ENCODE assay signal across 42 mouse cellular contexts in genomic region chr7:131187996-131188395, GRCm38 (mm10). TPM values are rescaled to one million over a fixed set of nuclear protein-coding genes. Genes with fewer than 3 reads are reported as not detected.
"Had no signal": no experiment of that assay in that cellular context is flagged by ENCODE, and none has a peak within 500 bp of the region (broad histone marks: within the 10 kb centered on the region; RNA-seq: fewer than 3 reads in every experiment).

No protein-coding gene starts in this region.

- H3K4me1 ChIP-seq: heart, embryonic 12.5 days; heart, embryonic 13.5 days; heart, embryonic 15.5 days; hindbrain, embryonic 10.5 days; hindbrain, embryonic 12.5 days; hindbrain, embryonic 13.5 days; hindbrain, embryonic 15.5 days; intestine, embryonic 15.5 days; kidney, embryonic 15.5 days had no signal

- H3K4me3 ChIP-seq: heart, embryonic 12.5 days; heart, embryonic 13.5 days; heart, embryonic 15.5 days; hindbrain, embryonic 10.5 days; hindbrain, embryonic 12.5 days; hindbrain, embryonic 13.5 days; hindbrain, embryonic 15.5 days; intestine, embryonic 15.5 days; kidney, embryonic 15.5 days; layer of hippocampus, adult 2 months; left cerebral cortex, adult 2 months had no signal

- H3K4me2 ChIP-seq: heart, embryonic 12.5 days; heart, embryonic 13.5 days; heart, embryonic 15.5 days; hindbrain, embryonic 12.5 days; hindbrain, embryonic 13.5 days; hindbrain, embryonic 14.5 days; hindbrain, embryonic 15.5 days; intestine, embryonic 15.5 days; kidney, embryonic 15.5 days had no signal

- H3K36me3 ChIP-seq: heart, embryonic 12.5 days; heart, embryonic 13.5 days; heart, embryonic 15.5 days; hindbrain, embryonic 10.5 days; hindbrain, embryonic 12.5 days; hindbrain, embryonic 13.5 days; hindbrain, embryonic 15.5 days; intestine, embryonic 15.5 days; kidney, embryonic 15.5 days had no signal

- H3K27ac ChIP-seq: heart, embryonic 13.5 days; heart, embryonic 15.5 days; hindbrain, embryonic 10.5 days; hindbrain, embryonic 12.5 days; hindbrain, embryonic 13.5 days; hindbrain, embryonic 14.5 days; hindbrain, embryonic 15.5 days; hindbrain, postnatal 0 days; intestine, embryonic 15.5 days; kidney, embryonic 15.5 days; kidney, postnatal 0 days; layer of hippocampus, adult 2 months; left cerebral cortex, adult 2 months had no signal

- DNase-seq: heart, postnatal 10 days; heart, postnatal 14 days; heart, postnatal 36 days; heart, postnatal 4 days; kidney, adult 11 months; kidney, adult 18-20 months; kidney, adult 2 months; kidney, adult 8-10 months; kidney, adult 9 months; kidney, postnatal 10 days; kidney, postnatal 14 days; kidney, postnatal 25 days; kidney, postnatal 36 days; kidney, postnatal 4 days; layer of hippocampus, adult 9-11 months; layer of hippocampus, postnatal 36 days had no signal

- ATAC-seq: hindbrain, embryonic 16.5 days; hindbrain, postnatal 0 days; inflammation-experienced regulatory T-cells, adult 6 months; intestine, embryonic 15.5 days; intestine, embryonic 16.5 days; intestine, postnatal 0 days had no signal

- H3K9ac ChIP-seq: heart, embryonic 12.5 days; heart, embryonic 13.5 days; heart, embryonic 15.5 days; hindbrain, embryonic 12.5 days; hindbrain, embryonic 13.5 days; hindbrain, embryonic 14.5 days; hindbrain, embryonic 15.5 days; intestine, embryonic 15.5 days; kidney, embryonic 15.5 days had no signal

- H3K9me3 ChIP-seq: heart, embryonic 12.5 days; heart, embryonic 13.5 days; heart, embryonic 15.5 days; hindbrain, embryonic 10.5 days; hindbrain, embryonic 12.5 days; hindbrain, embryonic 13.5 days; hindbrain, embryonic 15.5 days; intestine, embryonic 15.5 days; kidney, embryonic 15.5 days had no signal

- H3K27me3 ChIP-seq: heart, embryonic 15.5 days; hindbrain, embryonic 12.5 days; hindbrain, embryonic 13.5 days; hindbrain, embryonic 15.5 days; intestine, embryonic 15.5 days; kidney, embryonic 15.5 days had no signal

RNA-seq across cellular contexts. Expression of gene 5430419D17Rik, which starts 13.8 kb away (rescaled TPM):
- polyA plus RNA-seq: hindbrain, embryonic 10.5 days; hindbrain, embryonic 11.5 days; hindbrain, embryonic 12.5 days; hindbrain, embryonic 13.5 days; hindbrain, embryonic 15.5 days; inflammation-experienced regulatory T-cells, adult 6 months; intestine, embryonic 14.5 days; intestine, embryonic 16.5 days; intestine, postnatal 0 days; kidney, adult 2 months; kidney, embryonic 14.5 days; kidney, embryonic 15.5 days; kidney, embryonic 16.5 days; kidney, postnatal 0 days; large intestine, adult 2 months had no signal

RNA-seq across cellular contexts. Expression of gene 4933402N03Rik, which starts 41.9 kb away (rescaled TPM):
- polyA plus RNA-seq: heart, embryonic 12.5 days; heart, embryonic 13.5 days; heart, embryonic 14.5 days; heart, embryonic 15.5 days; heart, embryonic 16.5 days; heart, postnatal 0 days; hindbrain, embryonic 10.5 days; hindbrain, embryonic 11.5 days; hindbrain, embryonic 12.5 days; hindbrain, embryonic 13.5 days; hindbrain, embryonic 14.5 days; hindbrain, embryonic 15.5 days; hindbrain, embryonic 16.5 days; hindbrain, postnatal 0 days; inflammation-experienced regulatory T-cells, adult 6 months; intestine, embryonic 14.5 days; intestine, embryonic 15.5 days; intestine, embryonic 16.5 days; intestine, postnatal 0 days; kidney, adult 2 months; kidney, embryonic 14.5 days; kidney, embryonic 15.5 days; kidney, embryonic 16.5 days; kidney, postnatal 0 days; large intestine, adult 2 months had no signal
